Mouse (Mus musculus): ENCODE measurements around the gene Hoxb7. TPM values are rescaled to one million over a fixed set of nuclear protein-coding genes. Genes with fewer than 3 reads are reported as not detected.

The Hoxb7 gene
- 1 to 10 TPM in 1 of 4 experiments, under 1 TPM in 2, not detected in 1; 0.52 to 1.0 (median 0.94) TPM for total RNA-seq (2022)

DNA sequence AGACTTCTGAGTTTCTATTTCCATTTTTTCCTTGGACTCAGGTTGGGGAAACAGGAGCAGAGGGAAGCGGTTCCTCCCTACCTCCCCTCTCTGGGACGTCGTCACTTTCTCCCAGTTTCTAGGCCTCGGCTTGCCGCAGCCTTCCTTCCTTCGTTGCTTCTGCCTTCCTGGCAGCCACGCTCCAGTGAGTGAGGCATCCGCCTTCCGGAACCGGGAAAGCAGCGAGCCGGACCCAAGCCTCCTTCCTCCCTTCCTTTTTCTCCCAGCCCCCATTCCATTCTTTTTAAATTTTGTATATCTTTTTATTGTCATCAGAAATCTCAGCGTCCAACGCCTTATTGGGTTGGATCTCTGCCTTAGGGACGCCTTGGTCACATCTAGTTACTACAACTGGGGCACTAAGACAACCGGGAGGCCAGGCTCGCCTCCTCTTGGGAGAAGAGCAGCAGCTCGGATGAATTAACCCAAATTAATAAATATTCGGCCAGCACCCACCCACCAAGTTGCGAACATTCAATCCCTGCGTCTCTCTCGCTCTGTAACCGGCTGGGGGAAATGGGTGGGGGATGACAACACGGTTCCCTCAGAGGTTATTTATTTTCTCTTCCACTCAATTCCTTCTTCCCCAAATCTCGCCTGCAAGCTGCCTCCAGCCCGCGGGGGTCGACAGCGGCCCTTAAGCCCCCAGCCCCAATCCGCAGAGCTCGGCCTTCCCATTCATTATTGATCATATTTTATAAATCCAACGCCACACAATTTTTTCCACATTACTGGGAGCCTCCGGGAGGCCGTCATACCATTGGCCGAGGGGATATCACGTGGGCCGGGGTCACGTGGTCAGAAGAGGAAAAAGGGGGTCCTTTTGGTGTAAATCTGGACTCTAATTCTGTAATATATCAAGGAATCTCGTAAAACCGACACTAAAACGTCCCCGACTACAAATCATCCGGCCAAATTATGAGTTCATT is at the start of gene Hoxb7:
TSS of gene Hoxb7 (plus strand) at position 853 of the 968 bp plus-strand sequence.
- no peak for DNase-seq (ENCODE audit: low spot score in 2 of 2)

DNA sequence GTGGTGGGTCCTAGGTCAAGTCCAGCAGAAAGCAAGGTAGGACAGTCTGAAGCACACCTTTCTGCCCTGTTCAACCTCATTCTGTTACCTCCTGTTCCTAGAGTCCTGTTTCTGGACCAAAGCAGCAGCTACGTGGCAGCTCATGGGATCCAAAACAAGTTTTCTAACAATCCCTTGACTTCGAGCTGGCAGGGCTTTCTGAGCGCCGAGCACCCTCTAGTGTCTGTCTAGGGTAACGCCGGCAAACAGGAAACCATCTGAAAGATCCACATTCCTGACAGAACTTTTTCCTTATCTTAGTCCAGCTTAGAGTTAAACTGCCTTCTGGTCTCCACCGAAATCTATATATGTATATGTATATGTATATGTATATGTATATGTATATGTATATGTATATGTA is 46.2 kb upstream of the Hoxb7 start:
- no peak for DNase-seq (ENCODE audit: low spot score in 2 of 2)

GRCm38 (mm10) chr11:96250901-96251300 is 35.5 kb upstream of the Hoxb7 start:
- no peak for DNase-seq (ENCODE audit: low spot score in 2 of 2)

DNA sequence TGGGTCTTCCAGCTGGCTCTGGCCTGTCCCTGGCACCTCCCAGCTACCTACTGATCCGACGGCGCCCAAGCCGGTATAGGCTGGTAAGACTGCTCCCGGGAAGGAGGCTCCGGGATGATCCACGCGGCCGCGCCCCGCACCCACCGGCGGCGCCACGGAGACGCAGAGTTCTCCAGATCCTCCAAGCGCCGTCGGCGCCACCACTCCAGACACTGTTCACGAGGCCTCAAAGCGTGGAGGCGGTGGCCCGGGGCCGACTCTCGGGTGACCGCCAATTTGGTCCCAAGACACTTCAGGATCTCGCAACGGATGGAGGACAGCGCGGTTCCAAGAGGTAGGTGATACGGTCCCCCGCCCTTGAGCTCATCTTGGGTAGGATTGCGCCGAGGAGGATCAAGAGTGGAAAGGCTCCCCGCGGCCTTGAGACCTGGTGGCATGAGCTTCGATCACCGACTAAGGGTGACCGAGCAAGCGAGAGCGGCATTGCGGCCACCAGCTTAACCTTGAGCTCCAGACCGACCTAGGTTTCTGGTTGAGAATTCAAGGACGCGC is 34.9 kb upstream of the Hoxb7 start:
- DNase-seq (ENCODE audit: low spot score in 2 of 2): no peak

- DNase-seq (ENCODE audit: low spot score in 2 of 2): no peak
Observed at GRCm38 (mm10) chr11:96252541-96253120, 33.8 kb upstream of the Hoxb7 start.

DNA sequence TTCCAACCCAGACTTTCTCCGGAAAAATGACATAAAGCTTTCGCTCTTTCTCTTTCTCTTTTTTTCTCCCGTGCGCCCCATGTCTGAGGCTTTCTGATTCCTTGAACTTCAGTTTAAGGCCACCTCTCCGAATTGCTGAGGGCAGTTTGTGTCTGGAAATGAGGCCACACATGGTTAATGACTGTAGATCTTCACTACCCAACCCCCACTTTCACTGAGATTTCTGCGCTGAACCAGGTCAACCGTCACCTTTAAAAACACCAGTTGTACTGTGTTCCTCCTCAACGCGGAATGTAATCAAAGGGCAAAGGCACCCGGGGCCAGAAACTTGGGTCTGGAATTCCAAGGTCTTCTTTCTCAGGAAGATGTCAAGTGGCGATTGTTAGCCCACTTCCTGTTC is 32.2 kb upstream of the Hoxb7 start:
- no peak for DNase-seq (ENCODE audit: low spot score in 2 of 2)

DNA sequence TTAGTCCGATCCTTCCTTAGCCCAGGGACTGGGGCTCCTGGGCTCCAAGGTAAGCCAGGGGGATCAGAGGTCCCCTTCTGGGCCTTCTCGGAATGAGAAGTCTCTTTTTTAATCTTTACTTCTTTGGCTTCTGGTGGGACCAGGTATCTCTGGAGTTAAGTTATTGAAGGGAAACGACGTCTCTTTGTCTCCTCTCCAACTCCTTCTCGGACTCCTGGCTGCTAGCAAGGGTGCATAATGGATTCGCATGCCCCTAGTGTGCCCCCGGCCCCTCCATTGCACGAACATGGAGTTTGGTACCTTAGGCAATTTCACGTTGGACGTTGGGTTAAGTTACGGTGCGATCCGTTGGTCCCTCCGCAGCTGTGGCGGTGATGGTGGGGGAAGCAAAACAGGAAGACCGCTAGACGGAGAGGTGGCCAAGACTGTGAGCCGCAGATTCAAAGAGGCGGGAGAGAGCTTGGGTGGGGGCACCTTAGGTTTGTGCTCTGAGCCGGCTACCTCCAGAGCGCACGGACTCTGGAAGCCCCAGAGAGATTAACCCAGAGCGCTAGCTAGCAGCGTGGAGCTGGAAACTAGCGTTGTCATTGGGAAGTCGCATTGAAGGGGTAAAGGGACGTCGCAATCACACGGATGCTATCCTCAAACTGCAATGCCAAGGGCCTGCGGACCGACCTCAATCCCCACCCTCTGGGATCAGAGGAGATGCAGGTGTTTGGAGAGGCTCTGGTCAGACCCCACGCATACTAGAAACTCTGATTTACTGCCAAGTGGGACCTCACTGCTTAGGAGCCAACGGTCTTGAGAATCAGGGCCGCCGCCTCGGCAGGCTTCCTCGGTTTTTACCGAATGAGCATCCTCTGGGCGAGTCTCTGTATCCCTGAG is 31.1 kb upstream of the Hoxb7 start:
- no peak for DNase-seq (ENCODE audit: low spot score in 2 of 2)

- DNase-seq (ENCODE audit: low spot score in 2 of 2): no peak
Observed at GRCm38 (mm10) chr11:96255996-96256445, 30.4 kb upstream of the Hoxb7 start.

DNA sequence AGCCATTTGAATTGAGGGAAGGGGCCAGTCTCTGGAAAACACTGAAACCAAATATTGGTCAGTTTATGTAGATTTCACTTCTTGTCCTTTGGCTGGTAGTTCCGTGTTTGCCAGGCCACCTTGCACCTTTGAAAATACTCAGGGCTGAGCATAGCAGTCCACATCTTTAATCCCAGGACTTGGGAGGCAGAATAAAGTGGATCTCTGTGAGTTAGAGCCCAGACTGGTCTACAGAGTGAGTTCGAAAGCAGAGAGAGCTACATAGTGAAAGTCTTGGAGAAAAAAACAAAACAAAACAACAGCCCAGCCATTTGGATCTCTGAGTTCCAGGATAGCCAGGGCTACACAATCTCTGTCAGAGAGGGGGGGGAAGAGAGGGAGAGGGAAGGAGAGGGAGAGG is 29.3 kb upstream of the Hoxb7 start:
- DNase-seq (ENCODE audit: low spot score in 2 of 2): no peak

DNA sequence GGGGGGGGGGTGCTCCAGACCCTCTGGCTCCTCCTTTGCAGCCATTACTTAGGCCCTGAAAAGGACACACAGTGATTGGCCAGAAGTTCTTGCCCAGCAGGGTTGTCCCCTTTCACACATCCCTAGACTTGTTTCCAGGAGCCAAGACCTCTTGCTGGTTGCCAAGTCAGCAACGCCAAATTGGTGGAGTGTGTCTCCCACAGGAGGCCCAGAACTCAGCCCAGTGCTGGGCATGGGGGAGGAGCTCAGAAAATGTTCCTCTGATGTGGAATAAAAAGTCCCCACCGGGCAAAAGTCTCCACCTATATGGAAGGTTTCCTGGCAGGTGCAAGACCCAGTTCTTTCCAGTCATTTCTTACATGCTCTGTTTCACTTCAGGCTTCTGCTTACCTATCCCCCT is 27.4 kb upstream of the Hoxb7 start:
- no peak for DNase-seq (ENCODE audit: low spot score in 2 of 2)

DNA sequence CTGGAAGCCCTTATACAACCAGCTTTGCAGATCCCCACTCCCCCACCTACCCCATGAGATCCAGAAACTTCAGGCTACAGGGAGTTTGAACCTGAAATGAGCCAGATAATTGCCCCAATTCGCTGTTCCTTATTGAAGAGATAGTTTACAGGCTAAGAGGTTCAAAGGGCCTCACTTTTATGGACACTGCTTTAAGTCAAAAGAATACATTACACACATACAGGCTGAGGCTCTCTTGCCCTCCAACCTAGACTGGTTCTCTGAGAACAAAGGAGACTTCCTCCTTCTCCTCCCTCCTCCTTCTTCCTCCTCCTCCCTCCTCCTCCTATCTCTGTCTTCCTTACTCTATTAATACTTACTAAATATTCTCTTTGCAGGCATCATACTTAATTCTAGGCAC is 26.9 kb upstream of the Hoxb7 start:
- no peak for DNase-seq (ENCODE audit: low spot score in 2 of 2)

DNA sequence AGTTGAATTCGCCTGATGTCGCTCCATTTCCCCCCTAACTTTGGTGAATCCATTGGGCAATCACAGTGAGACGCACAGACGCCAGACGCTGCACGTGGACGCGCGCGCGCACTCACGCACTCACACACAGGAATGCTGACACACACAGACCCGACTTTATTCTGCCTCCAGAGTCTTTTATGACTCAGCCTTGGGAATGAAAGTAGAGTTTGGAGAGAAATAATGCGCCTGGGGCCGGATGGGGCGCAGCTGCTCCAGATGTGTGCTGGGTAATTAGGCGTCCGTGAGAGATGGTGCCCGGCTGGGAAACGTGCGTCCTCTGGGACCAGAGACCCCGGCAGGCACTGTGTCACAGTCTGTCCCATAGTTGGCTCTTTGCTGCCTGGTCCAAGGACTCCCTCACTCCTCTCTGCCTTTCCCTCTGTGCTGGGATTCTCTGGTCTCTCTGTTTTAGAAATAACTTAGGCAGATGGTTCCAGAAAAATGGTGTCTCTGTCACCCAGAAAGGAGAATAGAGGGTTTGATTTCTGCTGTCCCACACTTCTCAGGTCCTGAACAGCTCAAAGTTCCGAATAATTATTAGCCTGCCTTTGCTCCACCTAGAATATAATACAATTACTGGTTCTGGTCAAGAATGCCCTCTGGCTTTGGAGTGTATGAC is 26.0 kb upstream of the Hoxb7 start:
- no peak for DNase-seq (ENCODE audit: low spot score in 2 of 2)

DNA sequence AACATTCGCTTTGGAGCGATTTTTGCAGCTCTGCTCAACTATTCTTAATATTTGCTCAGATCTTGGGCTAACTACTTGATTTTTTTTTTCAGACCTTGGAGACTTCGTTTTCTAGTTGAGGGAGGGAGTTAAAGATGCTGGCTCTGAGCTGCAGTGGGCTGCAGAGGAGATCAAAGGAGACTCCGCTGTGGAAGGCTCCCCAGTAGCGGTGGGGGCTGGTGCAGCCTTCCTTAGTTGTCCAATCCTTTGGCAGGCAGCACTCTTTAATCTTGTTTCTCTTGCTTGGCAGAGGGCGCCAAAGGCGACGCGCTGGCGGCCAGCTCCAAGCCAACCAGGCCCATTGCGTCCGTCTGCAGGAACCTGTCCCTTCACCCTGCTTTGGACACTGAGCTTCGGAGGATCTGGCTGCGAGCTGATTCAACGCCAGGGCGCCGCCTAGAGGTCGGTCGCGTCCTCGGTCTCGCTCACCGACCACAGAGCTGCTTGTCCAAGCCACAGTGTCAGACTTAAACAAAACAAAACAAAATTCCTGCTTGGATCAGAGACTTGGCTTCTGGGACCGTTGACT is 25.0 kb upstream of the Hoxb7 start:
- no peak for DNase-seq (ENCODE audit: low spot score in 2 of 2)

- DNase-seq (ENCODE audit: low spot score in 2 of 2): no peak
Observed at GRCm38 (mm10) chr11:96262262-96262830, 24.1 kb upstream of the Hoxb7 start.

DNA sequence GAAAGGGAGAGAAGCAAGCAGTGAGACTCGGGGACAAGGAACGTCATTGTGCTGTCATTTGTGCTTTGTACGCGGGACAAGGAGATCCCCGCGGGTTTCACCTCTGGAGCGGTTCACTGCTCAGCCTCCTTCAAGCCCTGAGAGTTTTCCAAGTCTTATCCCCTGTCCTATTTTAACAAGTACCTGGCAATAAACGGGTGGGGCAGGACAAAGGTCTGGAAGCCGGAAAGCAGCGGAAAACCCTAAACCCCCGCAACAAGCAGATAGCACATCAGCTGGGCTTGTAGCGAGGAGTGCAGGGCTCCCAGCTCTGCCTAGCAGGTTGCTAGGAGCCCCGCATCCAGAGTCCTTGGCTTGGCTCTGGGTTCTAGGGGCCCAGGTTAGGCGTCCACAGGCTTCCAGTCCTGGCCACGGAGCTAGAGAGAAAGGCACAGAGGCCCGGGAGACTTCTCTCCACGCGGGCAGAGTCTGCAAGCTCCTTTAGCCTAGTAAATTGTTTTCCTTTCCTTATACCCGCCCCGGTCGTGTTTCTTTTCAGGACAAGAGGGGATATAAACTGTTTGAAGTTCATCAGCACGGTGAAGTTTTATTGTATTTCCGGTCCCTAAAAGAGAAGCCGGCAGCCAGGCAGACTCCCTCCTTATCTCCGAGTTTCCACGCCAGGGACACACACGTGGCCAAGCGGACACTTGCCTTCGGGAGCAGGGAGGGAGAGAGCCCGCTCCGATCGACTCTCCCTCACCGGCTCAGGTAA is 22.6 kb upstream of the Hoxb7 start:
- DNase-seq (ENCODE audit: low spot score in 2 of 2): no peak

- no peak for DNase-seq (ENCODE audit: low spot score in 2 of 2)
Observed at GRCm38 (mm10) chr11:96264390-96265020, 21.9 kb upstream of the Hoxb7 start.

DNA sequence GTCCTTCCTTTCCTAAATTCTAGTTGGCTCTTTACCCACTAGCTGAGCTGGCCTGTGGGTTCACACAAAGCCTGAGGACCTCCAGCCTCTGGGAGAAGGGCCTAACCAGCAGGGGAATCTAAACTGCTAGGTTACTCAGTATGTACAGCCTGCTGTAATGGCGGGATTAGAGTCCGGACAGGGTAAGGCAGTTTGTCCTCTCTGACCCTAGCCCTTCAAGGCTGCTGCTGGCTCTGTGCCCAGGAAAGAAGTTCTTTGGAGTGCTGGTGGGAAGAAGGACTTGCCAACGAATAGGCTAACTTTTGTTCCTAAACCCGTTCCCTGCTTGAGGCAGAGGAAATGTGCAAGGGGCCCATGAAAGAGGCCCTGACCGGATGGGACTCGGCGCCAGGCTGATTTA is 20.5 kb upstream of the Hoxb7 start:
- no peak for DNase-seq (ENCODE audit: low spot score in 2 of 2)

GRCm38 (mm10) chr11:96267021-96267920 is 19.2 kb upstream of the Hoxb7 start:
- DNase-seq (ENCODE audit: low spot score in 2 of 2): no peak
